Mouse (Mus musculus): ENCODE measurements around the gene Kif12. TPM values are rescaled to one million over a fixed set of nuclear protein-coding genes. Genes with fewer than 3 reads are reported as not detected.
A peak's percentile ranks its signal among the peaks of the same experiment; 100 is the strongest.

Gene Kif12
- total RNA-seq (2014; rRNA removed; ENCODE audit: low replicate concordance) (not detected in 2 replicates), polyA plus RNA-seq (2015; fragmentation: Nextera tagmentation; extraction: Ambion mirVana) (not detected in 2 replicates)

DNA sequence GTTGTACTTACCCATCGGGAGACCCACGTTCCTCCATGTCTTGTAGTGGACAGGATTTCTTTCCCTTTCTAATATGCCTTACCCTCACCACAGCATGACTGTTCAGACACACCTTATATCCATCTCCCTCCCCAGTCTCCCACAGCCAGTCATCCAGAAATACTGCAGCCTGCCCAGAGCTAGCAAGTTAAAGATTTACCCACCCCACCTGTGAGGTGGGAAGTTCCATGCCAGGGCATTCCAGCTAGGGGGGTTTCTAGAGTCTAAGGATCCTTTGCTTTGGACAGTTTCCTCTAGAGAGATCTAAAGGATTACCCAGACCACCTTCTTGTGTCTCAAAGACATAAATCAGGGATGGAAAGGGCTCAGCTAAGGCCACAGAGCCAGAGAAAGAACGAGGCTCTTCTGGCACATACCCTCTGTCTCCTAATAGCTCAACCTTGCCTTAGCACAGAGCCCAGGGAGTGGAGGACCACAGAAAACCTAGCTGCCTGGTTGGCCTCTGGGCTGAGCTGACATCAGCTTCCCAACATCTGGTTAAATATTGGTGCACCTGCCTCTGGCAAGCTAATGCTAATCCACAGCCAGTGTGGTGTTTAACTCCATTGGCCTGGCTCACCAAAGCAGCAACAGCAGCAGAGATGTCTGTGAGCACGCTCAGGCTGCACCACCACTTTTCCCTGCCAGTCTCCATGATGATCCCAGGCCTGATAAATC lies at the start of gene Kif12:
Gene Kif12, minus strand, starts transcription at position 163 of the 717 bp plus-strand sequence.
- Histone ChIP-seq H3K27me3 (ENCODE audit: control insufficient read depth, insufficient read depth, low read length) (peaks cover 22% of the 10 kb centered on the region), H3K36me3 (replicated peaks; ENCODE audit: control insufficient read depth, insufficient read depth, low read length) (no peaks in the 10 kb centered on the region), H3K4me1 (ENCODE audit: control insufficient read depth, insufficient read depth) (no peaks in the 10 kb centered on the region), H3K9ac (replicated peaks; ENCODE audit: low read depth, low read length) (no peak within 1 kb of the TSS), H3K4me3 (ENCODE audit: low read depth, low read length) (no peak within 1 kb of the TSS), H3K27ac (ENCODE audit: low read depth) (no peak within 1 kb of the TSS), H3K9me3 (replicated peaks; ENCODE audit: control insufficient read depth, low read length) (no peaks in the 10 kb centered on the region), H3K4me2 (ENCODE audit: low read depth, low read length) (no peak within 1 kb of the TSS)
- no peak for DNase-seq (ENCODE audit: low spot score)
- no peak for ATAC-seq (ENCODE audit: insufficient read depth, low read depth)
- 64% methylated on average over 4 of the region's 4 CpGs for WGBS
- TF ChIP-seq EP300 (IDR thresholded peaks at IDR 0.05; ENCODE audit: low read depth) (no peak), CTCF (IDR thresholded peaks at IDR 0.05; ENCODE audit: low read depth) (no peak)

DNA sequence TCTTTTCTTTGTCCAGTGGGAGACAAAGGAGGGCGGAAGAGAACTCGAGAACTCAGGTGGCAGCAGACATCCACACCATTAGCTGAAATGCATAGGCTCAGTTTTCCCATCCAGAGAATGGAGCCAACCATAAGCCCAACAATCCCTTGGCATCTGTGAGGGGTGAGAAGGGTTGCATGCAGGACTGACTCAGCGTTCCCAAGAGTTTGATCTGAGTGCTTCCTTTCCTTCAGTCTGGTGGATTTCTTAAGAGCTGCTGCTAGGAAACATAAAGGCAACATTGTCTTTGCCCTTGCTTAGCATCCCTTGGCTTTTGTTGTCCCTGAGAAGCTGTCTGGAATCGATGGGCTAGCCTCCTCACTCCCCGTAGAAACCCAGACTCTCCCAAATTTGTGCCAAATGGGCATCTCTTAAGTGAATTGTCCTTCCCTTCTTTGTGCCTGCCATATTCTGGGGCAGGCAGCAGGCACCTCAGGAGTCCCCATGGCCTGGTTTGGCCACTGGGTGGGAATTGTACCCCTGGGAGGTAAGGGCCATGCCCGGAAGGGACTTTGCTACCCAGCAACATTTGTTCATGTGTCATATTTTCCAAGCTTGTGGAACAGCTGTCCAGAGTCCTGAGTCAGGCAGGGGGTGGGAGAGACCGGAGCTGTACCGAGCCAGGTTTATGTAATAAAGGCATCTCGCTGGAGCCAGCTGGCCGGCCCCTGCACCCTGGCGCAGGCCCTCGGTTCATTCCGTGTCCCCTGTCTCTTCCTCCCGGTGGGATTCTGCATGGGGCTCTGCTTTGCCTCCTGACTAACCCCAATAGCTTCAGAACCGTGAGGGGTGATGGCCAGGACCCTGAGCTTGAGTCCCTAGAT lies 49.4 kb upstream of the Kif12 start:
- 84% methylated on average over 15 of the region's 15 CpGs for WGBS
- no peaks in the 10 kb centered on the region for H3K27me3 ChIP-seq (ENCODE audit: control insufficient read depth, insufficient read depth, low read length)
- DNase-seq (ENCODE audit: low spot score): no peak
- H3K4me2 ChIP-seq (ENCODE audit: low read depth, low read length): no peak overlapping the region
- no peaks in the 10 kb centered on the region; the same call in 1 of the 2 replicates for H3K36me3 ChIP-seq (replicated peaks; ENCODE audit: control insufficient read depth, insufficient read depth, low read length)
- no peak overlapping the region for H3K4me3 ChIP-seq (ENCODE audit: low read depth, low read length)
- no peaks in the 10 kb centered on the region for H3K9me3 ChIP-seq (replicated peaks; ENCODE audit: control insufficient read depth, low read length)
- H3K27ac ChIP-seq (ENCODE audit: low read depth): no peak overlapping the region
- peaks cover 8% of the 10 kb centered on the region for H3K4me1 ChIP-seq (ENCODE audit: control insufficient read depth, insufficient read depth)
- H3K9ac ChIP-seq (replicated peaks; ENCODE audit: low read depth, low read length): no peak overlapping the region
- TF ChIP-seq CTCF (IDR thresholded peaks at IDR 0.05; ENCODE audit: low read depth) (no peak), EP300 (IDR thresholded peaks at IDR 0.05; ENCODE audit: low read depth) (no peak)
- ATAC-seq (ENCODE audit: insufficient read depth, low read depth): no peak

DNA sequence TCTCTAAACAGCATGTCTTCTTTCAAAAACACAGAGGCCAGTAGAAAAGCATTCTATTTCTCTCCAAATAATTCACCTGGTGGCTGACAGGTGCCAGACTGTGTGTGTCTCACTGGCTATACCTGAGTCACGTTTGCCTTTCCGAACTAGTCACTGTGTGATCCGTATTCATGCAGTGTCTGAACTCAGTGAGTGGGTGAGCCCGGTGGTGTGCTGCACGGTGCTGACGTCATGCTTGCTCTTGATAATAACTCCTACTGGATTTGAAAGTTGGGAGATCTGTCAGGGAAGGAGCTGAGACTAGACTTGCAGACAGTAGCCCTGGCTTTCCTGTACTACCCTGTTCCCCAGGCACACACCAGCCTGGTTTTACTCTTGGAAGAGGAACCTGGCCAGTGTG lies 47.7 kb upstream of the Kif12 start:
- Histone ChIP-seq H3K27ac (ENCODE audit: low read depth) (no peak overlapping the region), H3K9me3 (replicated peaks; ENCODE audit: control insufficient read depth, low read length) (no peaks in the 10 kb centered on the region)
- no peak for ATAC-seq (ENCODE audit: insufficient read depth, low read depth)

DNA sequence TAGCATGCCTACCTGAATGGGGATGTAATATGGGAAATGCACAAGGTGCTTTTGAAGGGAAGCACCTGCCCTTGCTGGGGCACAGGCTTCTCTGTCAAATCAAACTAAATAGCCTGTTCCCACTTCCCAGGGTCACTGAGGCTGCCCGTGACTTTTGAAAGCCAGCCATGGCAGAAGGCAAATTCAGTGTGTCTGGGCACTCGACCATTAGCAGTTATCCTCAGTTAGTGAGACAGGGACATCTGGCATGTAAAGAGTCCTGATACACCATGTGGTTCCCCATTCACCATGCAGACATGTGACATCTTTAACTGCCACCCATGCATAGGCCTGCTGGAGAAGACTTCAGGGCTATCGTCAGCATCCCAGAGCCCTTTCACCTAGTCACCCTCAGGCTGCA lies 47.1 kb upstream of the Kif12 start:
- Histone ChIP-seq H3K4me3 (ENCODE audit: low read depth, low read length) (no peak overlapping the region), H3K9me3 (replicated peaks; ENCODE audit: control insufficient read depth, low read length) (no peaks in the 10 kb centered on the region), H3K36me3 (replicated peaks; ENCODE audit: control insufficient read depth, insufficient read depth, low read length) (no peaks in the 10 kb centered on the region), H3K9ac (replicated peaks; ENCODE audit: low read depth, low read length) (no peak overlapping the region), H3K27me3 (ENCODE audit: control insufficient read depth, insufficient read depth, low read length) (peaks cover 10% of the 10 kb centered on the region), H3K27ac (ENCODE audit: low read depth) (no peak overlapping the region), H3K4me2 (ENCODE audit: low read depth, low read length) (no peak overlapping the region), H3K4me1 (ENCODE audit: control insufficient read depth, insufficient read depth) (peaks cover 16% of the 10 kb centered on the region)
- no peak for ATAC-seq (ENCODE audit: insufficient read depth, low read depth)
- DNase-seq (ENCODE audit: low spot score): peak; percentile 2
- 79% methylated on average over 3 of the region's 3 CpGs for WGBS
- TF ChIP-seq CTCF (IDR thresholded peaks at IDR 0.05; ENCODE audit: low read depth) (no peak), EP300 (IDR thresholded peaks at IDR 0.05; ENCODE audit: low read depth) (no peak)

More for the DNA sequence above, 47.7 kb upstream of the Kif12 start:
- no peak for DNase-seq (ENCODE audit: low spot score)
- 56% methylated on average over 6 of the region's 6 CpGs for WGBS
- no peak overlapping the region for H3K4me3 ChIP-seq (ENCODE audit: low read depth, low read length)
- H3K27me3 ChIP-seq (ENCODE audit: control insufficient read depth, insufficient read depth, low read length): peaks cover 5% of the 10 kb centered on the region
- TF ChIP-seq CTCF (IDR thresholded peaks at IDR 0.05; ENCODE audit: low read depth) (no peak), EP300 (IDR thresholded peaks at IDR 0.05; ENCODE audit: low read depth) (no peak)
- no peaks in the 10 kb centered on the region for H3K36me3 ChIP-seq (replicated peaks; ENCODE audit: control insufficient read depth, insufficient read depth, low read length)
- H3K4me2 ChIP-seq (ENCODE audit: low read depth, low read length): no peak overlapping the region
- peaks cover 12% of the 10 kb centered on the region for H3K4me1 ChIP-seq (ENCODE audit: control insufficient read depth, insufficient read depth)
- H3K9ac ChIP-seq (replicated peaks; ENCODE audit: low read depth, low read length): no peak overlapping the region

DNA sequence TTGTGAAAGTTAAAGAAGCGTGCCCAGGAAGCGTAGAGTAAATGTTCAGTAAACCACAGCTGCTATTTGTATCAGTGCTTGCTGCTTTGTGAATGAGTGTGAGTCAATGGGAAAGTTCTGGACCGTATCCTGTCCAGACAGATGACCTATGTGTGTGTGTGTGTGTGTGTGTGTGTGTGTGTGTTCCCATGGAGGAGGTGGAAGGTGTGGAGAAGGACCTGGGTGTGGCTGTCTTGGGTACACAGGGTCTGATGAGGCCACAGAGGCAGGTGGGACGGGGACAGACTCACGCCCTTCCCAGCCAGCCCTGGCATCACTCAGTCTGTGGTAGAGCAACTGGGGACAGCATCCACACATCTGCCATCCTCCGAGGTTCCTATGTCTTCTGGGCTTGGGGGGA lies 45.6 kb upstream of the Kif12 start:
- WGBS: 80% methylated on average over 6 of the region's 6 CpGs
- peaks cover 21% of the 10 kb centered on the region for H3K4me1 ChIP-seq (ENCODE audit: control insufficient read depth, insufficient read depth)
- H3K4me2 ChIP-seq (ENCODE audit: low read depth, low read length): no peak overlapping the region
- H3K36me3 ChIP-seq (replicated peaks; ENCODE audit: control insufficient read depth, insufficient read depth, low read length): no peaks in the 10 kb centered on the region
- no peak overlapping the region for H3K4me3 ChIP-seq (ENCODE audit: low read depth, low read length)
- no peak overlapping the region for H3K9ac ChIP-seq (replicated peaks; ENCODE audit: low read depth, low read length)
- H3K27ac ChIP-seq (ENCODE audit: low read depth): no peak overlapping the region
- ATAC-seq (ENCODE audit: insufficient read depth, low read depth): no peak
- no peak for TF ChIP-seq CTCF (IDR thresholded peaks at IDR 0.05; ENCODE audit: low read depth)
- TF ChIP-seq EP300 (IDR thresholded peaks at IDR 0.05; ENCODE audit: low read depth): no peak
- H3K9me3 ChIP-seq (replicated peaks; ENCODE audit: control insufficient read depth, low read length): no peaks in the 10 kb centered on the region
- DNase-seq (ENCODE audit: low spot score): peak; percentile 4
- H3K27me3 ChIP-seq (ENCODE audit: control insufficient read depth, insufficient read depth, low read length): peaks cover 26% of the 10 kb centered on the region
